Mouse (Mus musculus): ENCODE results near the gene Hoxd13.

Hoxd13 gene

DNA sequence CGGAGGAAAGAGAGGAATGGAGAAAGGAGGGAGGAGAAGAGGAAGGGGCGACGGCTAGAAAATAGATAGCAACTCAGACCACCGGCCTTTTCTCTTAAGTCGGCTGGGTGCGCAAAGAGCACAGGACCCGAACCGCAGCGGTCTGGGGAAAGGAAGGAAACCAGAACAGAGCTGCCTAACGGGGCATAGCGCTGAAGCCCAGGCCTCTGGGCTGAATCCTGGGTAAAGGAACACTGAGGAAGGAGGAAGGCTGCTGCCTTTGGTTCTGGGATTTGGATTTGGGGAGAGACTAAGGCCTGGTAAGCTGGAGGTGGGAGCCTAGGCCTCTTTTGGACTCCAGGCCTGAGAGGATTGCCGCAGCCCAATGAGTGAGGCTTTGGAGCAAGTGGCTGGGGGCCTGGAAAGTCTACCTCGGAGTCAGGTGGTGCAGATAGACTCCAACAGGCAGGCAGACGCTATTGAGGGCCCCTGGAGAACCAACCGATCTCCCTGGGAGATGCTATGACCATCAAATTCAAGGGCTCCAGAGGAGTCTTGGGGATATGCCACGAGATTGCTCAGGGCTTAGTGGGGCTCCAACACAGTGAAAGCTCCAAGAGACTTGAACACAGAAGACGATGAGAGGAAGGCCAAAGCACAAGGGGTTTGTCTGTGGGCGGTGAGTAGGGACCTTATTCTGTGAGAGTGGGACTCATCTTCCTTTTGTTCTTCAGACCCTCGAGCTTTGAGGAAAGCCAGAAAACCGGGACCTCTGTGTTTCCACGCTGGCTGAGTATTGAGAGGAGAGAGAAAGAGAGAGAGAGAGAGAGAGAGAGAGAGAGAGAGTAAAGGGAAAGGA is 12.7 kb downstream of the Hoxd13 start:
- ATAC-seq (ENCODE audit: low TSS enrichment), result no peak

DNA sequence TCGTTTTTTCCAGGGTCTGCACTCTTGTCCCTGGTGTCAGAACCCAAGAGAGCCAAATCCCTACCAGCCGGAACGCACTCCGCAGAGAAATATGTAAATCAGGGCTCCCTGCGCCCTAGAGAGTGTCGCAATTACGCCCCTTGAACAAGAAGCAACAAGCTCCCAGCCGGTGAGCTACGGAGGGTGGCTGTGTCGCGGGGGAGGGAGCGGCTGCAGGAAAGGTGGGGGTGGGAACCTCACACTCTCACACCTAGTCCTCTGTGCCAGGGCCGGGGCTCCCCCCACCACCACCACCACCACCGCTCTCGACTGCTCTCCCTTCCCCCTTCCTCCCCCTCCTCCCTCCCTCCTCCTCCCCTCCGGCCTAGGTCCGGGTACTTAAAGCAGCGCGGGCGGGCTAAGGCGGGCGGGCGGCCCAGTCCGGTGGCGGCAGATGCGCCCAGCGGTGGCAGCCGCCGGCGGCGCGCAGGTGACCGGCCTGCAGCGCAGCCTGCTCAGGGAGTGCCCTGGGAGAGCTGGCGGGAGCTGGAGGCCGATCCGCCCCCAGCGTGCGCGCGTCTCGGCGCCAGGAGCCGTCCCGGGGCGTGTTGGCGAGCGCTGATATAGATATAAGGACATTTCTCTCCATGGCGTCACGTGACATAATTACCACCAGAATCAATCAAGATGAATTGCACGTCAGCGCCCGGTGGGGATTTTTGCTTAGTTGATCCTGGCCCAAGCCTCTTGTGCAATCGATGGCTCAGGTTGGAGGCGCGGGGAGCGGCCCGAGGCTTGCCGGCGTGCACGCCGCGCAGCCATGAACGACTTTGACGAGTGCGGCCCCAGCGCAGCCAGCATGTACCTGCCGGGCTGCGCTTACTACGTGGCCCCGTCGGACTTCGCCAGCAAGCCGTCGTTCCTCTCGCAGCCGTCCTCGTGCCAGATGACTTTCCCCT is 13.8 kb downstream of the Hoxd13 start:
- ATAC-seq (ENCODE audit: low TSS enrichment), result no peak

DNA sequence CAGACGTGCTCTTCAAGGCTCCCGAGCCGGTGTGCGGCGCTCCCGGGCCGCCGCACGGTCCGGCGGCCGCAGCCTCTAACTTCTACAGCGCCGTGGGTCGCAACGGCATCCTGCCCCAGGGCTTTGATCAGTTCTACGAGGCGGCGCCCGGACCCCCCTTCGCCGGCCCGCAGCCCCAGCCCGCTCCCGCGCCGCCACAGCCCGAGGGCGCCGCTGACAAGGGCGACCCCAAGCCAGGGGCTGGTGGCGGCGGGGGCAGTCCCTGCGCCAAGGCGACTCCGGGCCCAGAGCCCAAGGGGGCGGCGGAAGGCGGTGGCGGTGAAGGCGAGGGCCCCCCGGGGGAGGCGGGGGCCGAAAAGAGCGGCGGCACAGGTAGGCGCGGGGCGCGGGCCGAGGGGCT is 14.7 kb downstream of the Hoxd13 start:
- ATAC-seq (ENCODE audit: low TSS enrichment), result no peak

DNA sequence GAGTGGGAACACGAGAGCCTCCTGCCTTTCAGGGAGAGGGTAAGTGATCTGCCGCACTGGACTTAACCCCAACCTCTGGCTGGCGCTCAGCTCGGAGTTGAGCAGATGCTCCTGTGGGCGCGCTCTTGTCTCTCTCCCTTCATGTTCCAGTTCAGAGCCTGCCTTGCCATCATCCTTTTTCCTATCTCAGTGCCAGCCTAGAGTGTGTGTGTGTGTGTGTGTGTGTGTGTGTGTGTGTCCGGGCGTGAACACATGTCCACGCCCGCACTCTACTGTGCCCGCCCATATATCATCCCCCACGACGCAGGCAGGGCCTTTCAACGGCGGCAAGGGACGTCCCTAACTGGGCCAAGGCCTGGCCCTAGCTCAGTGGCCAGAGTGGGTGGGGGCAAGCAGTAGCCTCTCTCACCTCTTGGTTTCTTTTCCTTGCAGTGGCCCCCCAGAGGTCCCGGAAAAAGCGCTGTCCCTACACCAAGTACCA is 15.4 kb downstream of the Hoxd13 start:
- ATAC-seq (ENCODE audit: low TSS enrichment), result no peak

DNA sequence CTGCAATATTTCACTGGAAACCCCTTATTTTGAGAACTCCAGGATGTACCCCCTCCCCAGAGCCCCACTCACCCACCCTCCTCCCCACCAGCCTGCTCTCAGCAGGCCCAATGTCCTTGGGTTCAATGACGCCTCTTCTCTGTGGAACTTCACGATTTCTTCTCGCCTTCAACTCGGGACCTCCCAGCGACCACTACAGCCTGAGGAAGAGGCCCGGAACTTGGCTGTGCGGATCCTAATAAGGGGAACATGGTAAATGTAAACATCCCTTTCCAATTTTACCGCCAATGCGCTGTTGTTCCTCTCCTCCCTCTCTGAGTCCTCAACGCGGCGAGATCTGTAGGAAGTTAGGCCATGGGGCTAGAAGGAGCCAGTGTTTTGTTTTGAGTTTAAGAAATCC is 16.0 kb downstream of the Hoxd13 start:
- no peak for ATAC-seq (ENCODE audit: low TSS enrichment)

DNA sequence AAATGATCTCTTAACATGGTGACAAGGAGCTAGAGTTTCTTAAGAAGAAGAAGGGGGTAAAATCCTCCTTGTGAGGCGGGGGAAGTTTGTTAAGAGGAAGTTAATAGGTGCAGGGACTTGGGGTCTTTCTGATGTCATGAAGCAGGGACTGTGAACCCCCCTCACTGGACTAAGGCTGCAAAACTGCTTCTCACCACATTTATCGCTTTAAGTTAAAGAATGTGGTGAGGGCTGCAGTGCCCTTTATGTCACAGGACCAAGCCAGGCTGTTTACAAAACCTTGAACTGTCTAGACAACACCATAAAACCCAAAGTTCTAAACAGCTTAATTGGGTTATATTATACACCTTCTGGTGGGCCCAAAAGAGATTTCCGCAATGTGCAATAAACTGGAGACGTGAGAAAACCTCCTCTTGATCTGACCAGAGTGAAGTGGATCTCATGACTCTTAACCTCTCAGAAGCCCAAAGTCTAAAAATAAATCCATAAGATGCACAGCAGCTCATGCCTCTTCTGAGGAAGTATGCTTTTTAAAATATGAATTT is 17.0 kb downstream of the Hoxd13 start:
- no peak for ATAC-seq (ENCODE audit: low TSS enrichment)

DNA sequence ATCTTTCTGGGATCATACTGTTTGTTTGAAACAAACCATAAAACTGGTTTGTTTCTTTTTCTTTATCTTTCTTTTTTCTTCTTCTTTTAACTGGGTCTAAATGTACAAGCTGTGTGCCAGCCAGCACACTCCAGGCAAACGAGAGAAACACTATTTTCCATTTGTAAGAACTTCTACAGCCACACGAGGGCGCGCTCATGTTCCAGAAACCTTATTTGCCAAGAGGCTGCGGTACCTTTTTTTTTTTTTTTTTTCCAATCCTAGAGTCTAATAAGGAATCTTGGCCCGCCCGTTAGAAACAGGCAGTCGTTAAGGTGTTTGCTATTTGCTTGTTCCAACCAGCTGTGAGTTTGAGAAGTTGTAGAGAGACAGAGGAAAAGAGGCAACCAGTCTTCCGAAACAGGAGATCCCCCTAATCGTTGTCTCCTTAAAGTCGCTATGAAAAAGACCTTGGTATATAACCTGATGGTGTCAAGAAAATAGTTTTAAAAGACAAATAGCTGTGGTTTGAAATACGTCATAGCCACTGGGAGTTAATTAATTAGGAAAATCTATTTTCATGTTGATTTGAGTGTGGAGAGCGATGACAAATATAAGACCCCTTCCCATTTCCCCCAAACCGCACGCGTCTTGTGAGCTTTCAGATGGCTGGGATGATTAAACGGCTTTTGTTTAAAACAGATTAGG is 18.3 kb downstream of the Hoxd13 start:
- no peak for ATAC-seq (ENCODE audit: low TSS enrichment)

DNA sequence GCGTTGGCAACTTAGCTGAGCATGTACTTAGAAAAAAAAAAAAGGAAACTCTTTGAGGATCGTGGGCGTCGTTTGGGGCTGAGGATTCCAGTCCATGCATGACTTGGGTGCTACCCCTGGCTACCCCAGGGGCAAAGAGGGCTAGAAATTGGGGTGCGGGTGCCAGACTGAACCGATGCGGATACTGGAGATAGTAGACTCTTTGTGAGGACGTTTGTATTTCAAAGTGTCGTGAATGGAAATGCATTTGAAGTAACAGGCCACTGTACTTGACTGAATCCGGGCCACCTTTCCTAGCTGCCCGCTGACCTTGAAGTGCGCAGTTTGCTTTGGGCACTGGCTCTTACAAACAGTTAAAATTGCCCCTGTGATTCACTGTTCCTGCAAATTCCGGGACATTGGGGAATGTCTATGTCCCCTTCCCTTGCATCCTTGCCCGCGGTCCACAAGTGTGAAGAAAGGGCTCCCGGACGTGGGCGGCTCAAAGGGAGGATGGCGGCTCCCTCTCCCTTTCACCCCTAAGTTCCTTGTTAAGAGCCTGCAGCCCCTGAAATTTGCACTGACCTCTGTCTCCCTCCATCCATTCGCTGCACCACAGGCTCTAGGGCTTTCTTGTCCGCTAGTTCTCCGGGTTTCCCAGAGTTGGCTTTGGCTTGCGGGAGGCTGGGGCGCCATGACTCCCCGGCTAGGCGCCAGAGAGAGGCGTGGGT is 19.0 kb downstream of the Hoxd13 start:
- ATAC-seq (ENCODE audit: low TSS enrichment), result no peak

DNA sequence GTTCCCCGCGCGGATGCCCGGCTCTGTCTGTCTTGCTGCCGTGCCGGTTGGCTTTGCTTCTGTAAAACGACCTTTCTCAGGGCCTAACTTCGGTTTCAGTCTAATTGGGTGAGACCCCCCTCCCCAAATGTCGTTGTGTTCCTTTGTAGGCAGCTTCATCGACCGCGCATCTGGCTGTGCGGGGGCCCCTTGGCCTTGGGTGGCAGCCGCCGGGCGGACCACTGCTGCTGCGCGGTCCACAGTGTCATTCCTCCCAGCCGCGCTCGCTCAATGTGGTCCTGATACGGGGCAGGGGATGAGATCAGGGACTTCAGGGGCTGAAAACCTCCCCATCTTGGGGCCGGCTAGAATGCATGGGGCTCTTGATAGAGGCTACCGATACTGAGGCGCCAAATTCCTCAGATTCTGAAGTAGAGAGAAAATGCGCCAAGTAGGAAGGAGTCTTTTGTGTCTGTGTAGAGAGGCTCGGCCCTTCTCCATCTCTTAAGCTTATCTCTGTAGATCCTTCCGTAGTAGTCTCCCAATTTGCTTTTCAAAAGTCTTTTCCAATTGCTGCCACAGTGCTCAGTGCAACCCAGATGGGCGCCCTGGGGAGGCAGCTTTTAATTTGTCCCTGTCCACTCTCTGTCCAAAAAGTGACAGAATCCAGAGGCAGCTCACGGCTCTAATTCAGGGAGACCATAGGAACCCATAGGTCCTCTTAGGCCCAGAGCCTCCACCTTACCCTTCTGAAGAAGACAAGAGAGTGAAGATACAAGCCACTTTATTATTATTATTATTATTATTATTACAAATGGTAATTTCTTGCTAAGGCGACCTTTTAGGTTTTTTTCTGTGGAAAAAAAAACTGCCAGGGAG is 19.8 kb downstream of the Hoxd13 start:
- ATAC-seq (ENCODE audit: low TSS enrichment), result no peak

DNA sequence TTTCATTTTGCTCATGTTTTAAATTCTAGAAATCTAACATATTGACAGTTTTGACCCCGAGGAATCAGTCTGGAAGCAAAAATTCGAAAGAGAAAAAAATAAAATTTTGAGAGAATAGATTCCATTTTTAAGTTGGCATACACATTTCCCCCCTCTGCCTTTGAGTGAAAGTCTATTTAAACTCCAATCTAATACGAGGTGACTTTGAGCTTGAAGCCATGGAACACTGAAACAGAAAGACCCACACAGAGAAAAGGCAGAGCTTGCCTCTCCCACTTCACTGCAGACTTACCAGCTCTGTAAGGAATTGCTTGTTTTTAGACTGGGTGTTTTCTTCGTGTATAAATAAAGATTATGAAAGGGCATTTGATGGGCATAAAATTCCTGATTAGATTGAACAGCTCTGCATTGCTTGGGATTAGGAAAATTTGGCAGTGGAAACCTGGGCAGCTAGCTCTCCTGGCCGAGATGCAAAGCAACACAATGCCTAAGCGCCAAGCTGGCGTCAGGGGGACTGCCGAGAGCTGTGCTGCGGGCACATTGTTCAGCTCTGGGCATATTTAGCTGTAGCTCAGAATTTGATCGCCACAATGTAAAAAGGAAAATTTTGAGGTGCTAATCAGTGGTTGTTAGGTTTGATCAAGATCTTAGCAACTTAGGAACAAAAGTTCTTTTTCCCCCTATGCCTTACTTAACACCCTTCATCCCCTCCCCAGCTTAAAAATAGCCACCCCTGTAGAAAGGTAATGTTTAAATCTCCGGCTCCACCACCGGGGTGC is 20.9 kb downstream of the Hoxd13 start:
- ATAC-seq (ENCODE audit: low TSS enrichment), result no peak

DNA sequence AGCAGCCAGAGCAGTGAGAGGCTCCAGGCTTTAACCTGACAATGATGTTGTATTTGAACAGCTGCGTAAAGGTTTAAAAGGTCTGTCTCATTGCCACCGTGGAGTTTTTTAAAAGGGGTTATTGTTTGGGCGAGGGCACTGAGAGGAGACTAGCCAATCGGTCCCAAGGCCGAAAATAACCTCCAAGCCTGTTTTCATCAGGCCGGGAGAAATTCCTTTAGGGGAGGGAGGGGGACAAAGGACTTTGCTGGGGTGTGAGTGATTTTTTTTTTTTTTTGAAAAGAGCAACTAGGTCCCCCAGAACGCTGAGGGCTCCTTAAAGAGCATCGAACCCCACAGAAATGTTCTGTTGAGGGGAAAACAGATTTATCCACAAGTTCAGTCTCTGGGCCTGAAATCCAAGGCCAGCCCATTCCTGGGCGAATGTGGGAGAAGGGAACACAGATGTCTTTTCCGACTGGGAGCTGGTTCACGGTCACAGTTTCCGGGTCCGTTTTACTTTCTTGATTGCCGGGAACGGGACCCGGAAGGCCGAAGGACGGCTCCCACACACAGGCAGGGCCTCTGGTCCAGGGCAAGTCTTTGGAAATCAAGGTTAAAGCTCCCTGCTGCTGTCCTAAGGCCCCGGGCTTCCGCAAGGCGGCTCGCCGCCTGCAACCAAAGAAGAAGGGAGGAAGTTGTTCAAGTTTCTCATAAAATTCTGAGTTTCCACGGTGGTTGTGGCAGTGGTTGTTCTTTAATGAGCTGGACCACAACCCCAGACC is 21.6 kb downstream of the Hoxd13 start:
- no peak for ATAC-seq (ENCODE audit: low TSS enrichment)

DNA sequence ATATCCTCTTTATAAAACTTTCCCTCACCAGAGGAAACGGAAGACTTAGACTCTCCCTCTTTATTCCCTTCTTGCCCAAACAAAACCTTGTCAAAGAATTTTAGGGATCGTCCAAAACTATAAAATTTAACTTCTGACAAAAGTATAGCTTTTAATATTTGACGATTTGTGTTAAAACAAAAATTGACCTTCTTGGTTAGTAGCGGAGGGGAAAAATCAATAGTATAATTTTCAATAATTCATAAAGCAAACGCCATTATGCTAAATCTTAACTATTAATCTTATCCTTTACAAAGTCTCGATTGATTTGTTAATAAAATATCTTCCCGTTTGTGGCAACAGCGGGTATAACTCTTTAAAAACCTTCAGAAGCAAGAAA is 22.2 kb downstream of the Hoxd13 start:
- ATAC-seq (ENCODE audit: low TSS enrichment), result no peak

DNA sequence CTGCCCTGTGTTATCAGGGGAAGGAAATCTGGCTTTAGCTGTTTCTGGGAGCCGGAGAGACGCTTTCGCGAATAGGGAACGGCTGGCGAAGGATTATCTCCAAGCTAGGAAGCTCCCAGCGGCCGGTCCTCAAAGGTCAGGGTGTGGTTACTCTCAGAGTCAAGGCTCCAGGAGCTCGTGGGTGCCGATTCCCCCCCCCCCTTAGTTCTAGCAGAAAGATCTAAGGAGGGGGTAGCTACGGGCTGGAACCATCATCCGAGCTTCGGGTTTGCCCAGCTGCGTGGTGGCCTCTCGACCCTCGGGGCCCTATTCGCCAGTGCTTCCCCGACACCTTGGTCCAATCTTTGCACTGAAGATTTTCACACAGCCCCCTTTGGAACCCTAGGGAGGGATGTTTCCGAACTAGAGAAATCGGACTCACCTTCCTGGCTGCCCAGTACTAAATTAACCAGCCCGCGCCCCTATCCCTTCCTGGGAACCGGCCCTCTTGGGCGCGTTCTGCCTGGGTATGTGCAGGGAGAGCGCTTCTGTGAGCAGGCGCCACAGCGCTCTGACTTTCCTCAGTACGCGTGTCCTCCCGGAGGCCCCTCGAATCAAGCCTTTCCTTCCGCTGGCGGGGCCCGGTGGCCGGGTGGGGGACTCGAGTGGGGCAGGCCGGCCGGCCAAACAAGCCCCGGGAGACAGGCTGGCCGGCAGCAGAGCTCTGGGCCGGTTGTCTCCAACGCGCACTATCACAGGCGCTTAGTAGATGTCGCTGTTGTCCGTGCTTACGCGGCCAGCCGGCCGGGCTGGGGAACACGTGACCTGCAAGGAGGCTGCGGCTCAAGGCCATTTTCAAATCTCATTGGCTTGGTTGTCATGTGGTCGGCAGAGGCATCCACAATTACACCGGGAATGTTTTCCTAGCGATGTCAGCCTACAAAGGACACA is 23.2 kb downstream of the Hoxd13 start, which contains the start of gene Hoxd10:
Hoxd10 (plus strand) TSS at position 903 of the 930 bp plus-strand sequence.
- no peak for ATAC-seq (ENCODE audit: low TSS enrichment)

DNA sequence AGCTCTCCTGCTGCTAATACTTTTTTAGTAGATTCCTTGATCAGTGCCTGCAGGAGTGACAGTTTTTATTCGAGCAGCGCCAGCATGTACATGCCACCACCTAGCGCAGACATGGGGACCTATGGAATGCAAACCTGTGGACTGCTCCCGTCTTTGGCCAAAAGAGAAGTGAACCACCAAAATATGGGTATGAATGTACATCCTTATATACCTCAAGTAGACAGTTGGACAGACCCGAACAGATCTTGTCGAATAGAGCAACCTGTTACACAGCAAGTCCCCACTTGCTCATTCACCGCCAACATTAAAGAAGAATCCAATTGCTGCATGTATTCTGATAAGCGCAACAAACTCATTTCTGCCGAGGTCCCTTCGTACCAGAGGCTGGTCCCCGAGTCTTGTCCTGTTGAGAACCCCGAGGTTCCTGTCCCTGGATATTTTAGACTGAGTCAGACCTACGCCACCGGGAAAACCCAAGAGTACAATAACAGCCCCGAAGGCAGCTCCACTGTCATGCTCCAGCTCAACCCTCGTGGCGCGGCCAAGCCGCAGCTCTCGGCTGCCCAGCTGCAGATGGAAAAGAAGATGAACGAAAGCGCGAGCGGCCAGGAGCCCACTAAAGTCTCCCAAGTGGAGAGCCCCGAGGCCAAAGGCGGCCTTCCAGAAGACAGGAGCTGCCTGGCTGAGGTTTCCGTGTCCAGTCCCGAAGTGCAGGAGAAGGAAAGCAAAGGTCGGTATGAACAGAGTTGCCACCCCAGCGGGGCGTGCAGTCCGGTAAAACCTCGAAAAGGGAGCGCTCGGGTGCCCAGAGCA is 24.1 kb downstream of the Hoxd13 start:
- no peak for ATAC-seq (ENCODE audit: low TSS enrichment)

DNA sequence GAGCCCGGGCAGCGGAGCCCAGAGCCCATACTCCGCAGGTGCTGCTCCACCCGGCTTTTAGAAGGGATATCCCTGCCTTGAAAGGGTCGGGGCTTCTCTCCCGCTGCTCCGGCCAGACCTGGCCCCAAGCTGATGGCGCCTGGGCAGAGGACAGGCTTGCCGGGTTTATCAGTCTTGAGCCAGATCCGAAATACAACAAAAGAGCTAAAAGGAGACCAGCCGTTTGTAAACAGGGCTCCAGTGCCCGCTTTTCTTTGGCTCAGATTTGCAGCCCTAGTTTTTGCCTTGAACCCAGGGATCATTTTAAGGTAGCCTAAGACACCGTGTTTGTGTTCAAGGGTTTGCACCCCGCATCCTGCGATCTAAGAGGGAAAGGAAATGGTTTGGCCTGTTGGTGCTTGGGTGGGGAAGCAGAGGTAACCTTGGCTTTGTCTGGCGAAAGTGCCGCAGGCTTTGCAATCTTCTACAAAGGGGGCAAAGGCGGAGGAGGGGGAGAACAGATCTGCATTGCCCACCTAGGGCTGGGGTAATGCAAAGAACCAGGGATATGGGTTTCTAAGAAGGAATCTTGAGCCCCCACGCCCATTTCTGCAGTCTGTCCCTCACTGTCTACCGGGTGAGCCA is 24.8 kb downstream of the Hoxd13 start:
- ATAC-seq (ENCODE audit: low TSS enrichment), result no peak

DNA sequence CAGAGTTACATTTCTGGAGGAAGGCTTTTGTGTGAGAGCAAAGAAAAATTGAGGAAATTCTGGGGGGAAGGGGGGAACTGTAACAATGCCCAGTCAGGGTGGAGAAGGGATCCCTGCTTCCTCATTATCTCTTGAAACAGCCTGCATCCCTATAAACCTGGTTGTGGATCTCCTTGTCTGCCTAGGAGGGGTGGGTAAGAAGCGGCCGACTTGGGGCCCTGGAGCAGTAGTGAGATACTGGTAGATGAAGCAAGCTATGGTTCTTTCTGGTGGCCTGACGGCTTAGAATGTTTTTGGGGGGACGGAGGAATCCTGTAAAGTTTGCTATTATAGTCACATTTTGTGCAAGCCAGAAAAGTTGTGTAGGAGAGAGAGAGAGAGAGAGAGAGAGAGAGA is 25.3 kb downstream of the Hoxd13 start:
- no peak for ATAC-seq (ENCODE audit: low TSS enrichment)
